Mouse (Mus musculus) forebrain, embryonic 12.5 days (tissue): ENCODE results near the gene Ndufs8. TPM values are rescaled to one million over a fixed set of nuclear protein-coding genes. Genes with fewer than 3 reads are reported as not detected.
A peak's percentile ranks its signal among the peaks of the same experiment; 100 is the strongest.

Experiments
- ATAC-seq: fragments of 200-750 bp; cut with Nextera tagmentation; 2 replicates; pipeline ENCODE4 v1.8.0; 2017; ENCODE audit warnings: moderate TSS enrichment; ENCODE audit not compliant: low FRiP score
- H3K27ac ChIP-seq: fragments of 300-500 bp; sonication (generic); 2 replicates; pipeline ENCODE4 v1.5.1; 2016; ENCODE audit warnings: mild to moderate bottlenecking
- H3K27me3 ChIP-seq: fragments of 300-500 bp; sonication (generic); 2 replicates; pipeline ENCODE4 v1.6.1; 2016; ENCODE audit warnings: mild to moderate bottlenecking
- H3K36me3 ChIP-seq: fragments of 300-500 bp; sonication (generic); replicated peaks from 2 replicates; pipeline ENCODE4 v1.6.1; 2016; ENCODE audit warnings: mild to moderate bottlenecking
- H3K4me1 ChIP-seq: fragments of 300-500 bp; sonication (generic); 2 replicates; pipeline ENCODE4 v1.6.1; 2016
- H3K4me2 ChIP-seq: fragments of 300-500 bp; sonication (generic); 2 replicates; pipeline ENCODE4 v1.6.1; 2016; ENCODE audit warnings: mild to moderate bottlenecking, moderate library complexity
- H3K4me3 ChIP-seq: fragments of 300-500 bp; sonication (generic); replicated peaks from 2 replicates; pipeline ENCODE4 v1.5.1; 2016; ENCODE audit warnings: mild to moderate bottlenecking
- H3K9ac ChIP-seq: fragments of 300-500 bp; sonication (generic); 2 replicates; pipeline ENCODE4 v1.6.1; 2016; ENCODE audit warnings: mild to moderate bottlenecking
- H3K9me3 ChIP-seq: fragments of 300-500 bp; sonication (generic); 2 replicates; pipeline ENCODE4 v1.6.1; 2016
- WGBS: fragments of 180-500 bp; shearing (Covaris S2); methylation state at CpG from one replicate; pipeline ENCODE4 v1.1.7; 2016; 5-methylcytosine and 5-hydroxymethylcytosine counted together
- polyA plus RNA-seq: library from polyadenylated mRNA; unstranded; fragments of >200 nt; fragmentation: Nextera tagmentation; extraction: Ambion mirVana; gene quantifications from 2 replicates; pipeline ENCODE4 v1.2.1, GENCODE M21; 2016

The Ndufs8 gene
- polyA plus RNA-seq, 1 experiment from 2014 or later = 166 TPM

GRCm38 (mm10) chr19:3910206-3910605 lies 2.4 kb downstream of the Ndufs8 start:
- Histone ChIP-seq H3K9ac (no peak overlapping the region), H3K4me3 (no peak overlapping the region), H3K9me3 (no peaks in the 10 kb centered on the region), H3K4me2 (no peak overlapping the region), H3K36me3 (peaks cover 34% of the 10 kb centered on the region), H3K27me3 (peaks cover 9% of the 10 kb centered on the region; the same call in 1 of the 2 replicates), H3K27ac (no peak overlapping the region), H3K4me1 (peaks cover 48% of the 10 kb centered on the region)
- no peak for ATAC-seq
- 87% methylated on average over 5 of the region's 5 CpGs for WGBS

GRCm38 (mm10) chr19:3907876-3908660 lies 4.5 kb downstream of the Ndufs8 start:
- H3K27ac ChIP-seq = no peak overlapping the region
- no peak overlapping the region for H3K4me3 ChIP-seq
- no peak for ATAC-seq
- H3K9me3 ChIP-seq = no peaks in the 10 kb centered on the region
- no peak overlapping the region for H3K9ac ChIP-seq
- H3K27me3 ChIP-seq = peaks cover 9% of the 10 kb centered on the region; the same call in 1 of the 2 replicates
- H3K36me3 ChIP-seq = peaks cover 34% of the 10 kb centered on the region
- WGBS = 80% methylated on average over 8 of the region's 8 CpGs
- H3K4me2 ChIP-seq = no peak overlapping the region
- peaks cover 45% of the 10 kb centered on the region for H3K4me1 ChIP-seq

GRCm38 (mm10) chr19:3906795-3907786 lies 5.5 kb downstream of the Ndufs8 start, which contains the start of gene Tcirg1:
TSS of gene Tcirg1 (minus strand) at chr19:3907133.
- Histone ChIP-seq H3K27me3 (peaks cover 9% of the 10 kb centered on the region; the same call in 1 of the 2 replicates), H3K4me1 (peaks cover 43% of the 10 kb centered on the region), H3K27ac (no peak within 1 kb of the TSS), H3K4me3 (peak within 1 kb of the TSS; percentile 43), H3K9ac (peak within 1 kb of the TSS; percentile 58), H3K36me3 (peaks cover 34% of the 10 kb centered on the region), H3K4me2 (peak within 1 kb of the TSS; percentile 61), H3K9me3 (no peaks in the 10 kb centered on the region)
- ATAC-seq = peak; percentile 72
- 5% methylated on average over 35 of the region's 36 CpGs for WGBS

GRCm38 (mm10) chr19:3906326-3906725 lies 6.2 kb downstream of the Ndufs8 start:
- ATAC-seq = no peak
- WGBS = 42% methylated on average over 10 of the region's 10 CpGs
- peaks cover 34% of the 10 kb centered on the region for H3K36me3 ChIP-seq

GRCm38 (mm10) chr19:3905261-3905969 lies 7.2 kb downstream of the Ndufs8 start:
- Histone ChIP-seq H3K36me3 (peaks cover 28% of the 10 kb centered on the region), H3K9me3 (no peaks in the 10 kb centered on the region), H3K4me2 (0 out of 2 replicates have a peak overlapping the region, but pooled peaks have one; percentile 4), H3K27ac (0 out of 2 replicates have a peak overlapping the region, but pooled peaks have one; percentile 31), H3K27me3 (peaks cover 9% of the 10 kb centered on the region; the same call in 1 of the 2 replicates), H3K9ac (no peak overlapping the region), H3K4me3 (no peak overlapping the region), H3K4me1 (peaks cover 32% of the 10 kb centered on the region)
- no peak for ATAC-seq
- WGBS = 54% methylated on average over 6 of the region's 6 CpGs

More at GRCm38 (mm10) chr19:3906326-3906725, 6.2 kb downstream of the Ndufs8 start:
- H3K4me3 ChIP-seq = peak overlapping the region; percentile 43
- peaks cover 9% of the 10 kb centered on the region; the same call in 1 of the 2 replicates for H3K27me3 ChIP-seq
- peak overlapping the region; percentile 61 for H3K4me2 ChIP-seq
- H3K27ac ChIP-seq = no peak overlapping the region
- H3K9ac ChIP-seq = peak overlapping the region; percentile 58
- H3K4me1 ChIP-seq = peaks cover 36% of the 10 kb centered on the region
- H3K9me3 ChIP-seq = no peaks in the 10 kb centered on the region

GRCm38 (mm10) chr19:3904363-3904675 lies 8.3 kb downstream of the Ndufs8 start:
- 65% methylated on average over 10 of the region's 10 CpGs for WGBS
- H3K4me2 ChIP-seq = no peak overlapping the region
- H3K9me3 ChIP-seq = no peaks in the 10 kb centered on the region
- ATAC-seq = no peak
- H3K36me3 ChIP-seq = peaks cover 17% of the 10 kb centered on the region
- H3K4me1 ChIP-seq = peaks cover 32% of the 10 kb centered on the region
- no peak overlapping the region for H3K4me3 ChIP-seq
- H3K9ac ChIP-seq = no peak overlapping the region
- H3K27me3 ChIP-seq = peaks cover 9% of the 10 kb centered on the region; the same call in 1 of the 2 replicates
- no peak overlapping the region for H3K27ac ChIP-seq

- no peaks in the 10 kb centered on the region for H3K9me3 ChIP-seq
- H3K9ac ChIP-seq = no peak overlapping the region
- no peak for ATAC-seq
- WGBS = 56% methylated on average over 25 of the region's 25 CpGs
- H3K27ac ChIP-seq = no peak overlapping the region
- peaks cover 32% of the 10 kb centered on the region for H3K4me1 ChIP-seq
- H3K27me3 ChIP-seq = peaks cover 9% of the 10 kb centered on the region; the same call in 1 of the 2 replicates
- no peak overlapping the region for H3K4me3 ChIP-seq
- H3K36me3 ChIP-seq = peaks cover 12% of the 10 kb centered on the region
- H3K4me2 ChIP-seq = no peak overlapping the region
These were observed 8.8 kb downstream of the Ndufs8 start for GRCm38 (mm10) chr19:3903648-3904362.

- Histone ChIP-seq H3K9ac (no peak overlapping the region), H3K4me3 (no peak overlapping the region), H3K27me3 (peaks cover 9% of the 10 kb centered on the region; the same call in 1 of the 2 replicates), H3K4me2 (no peak overlapping the region), H3K36me3 (0 out of 2 replicates have a peak, but pooled peaks cover 4% of the 10 kb centered on the region), H3K27ac (no peak overlapping the region), H3K9me3 (no peaks in the 10 kb centered on the region), H3K4me1 (peaks cover 32% of the 10 kb centered on the region)
- WGBS = 77% methylated on average over 12 of the region's 12 CpGs
- no peak for ATAC-seq
These were observed 9.6 kb downstream of the Ndufs8 start for GRCm38 (mm10) chr19:3902966-3903365.

- no peak for ATAC-seq
- 92% methylated on average over 4 of the region's 4 CpGs for WGBS
- H3K36me3 ChIP-seq = peaks cover 27% of the 10 kb centered on the region
These were observed 13.0 kb downstream of the Ndufs8 start for GRCm38 (mm10) chr19:3899618-3900017.

GRCm38 (mm10) chr19:3898952-3899351 lies 13.6 kb downstream of the Ndufs8 start:
- no peak overlapping the region for H3K27ac ChIP-seq
- H3K4me3 ChIP-seq = no peak overlapping the region
- WGBS = 80% methylated on average over 7 of the region's 7 CpGs
- no peaks in the 10 kb centered on the region for H3K27me3 ChIP-seq
- no peak for ATAC-seq
- peaks cover 20% of the 10 kb centered on the region for H3K4me1 ChIP-seq
- H3K4me2 ChIP-seq = no peak overlapping the region
- H3K36me3 ChIP-seq = peaks cover 34% of the 10 kb centered on the region
- H3K9me3 ChIP-seq = no peaks in the 10 kb centered on the region
- H3K9ac ChIP-seq = no peak overlapping the region

More at GRCm38 (mm10) chr19:3899618-3900017, 13.0 kb downstream of the Ndufs8 start:
- peaks cover 20% of the 10 kb centered on the region for H3K4me1 ChIP-seq
- no peaks in the 10 kb centered on the region for H3K9me3 ChIP-seq
- H3K27ac ChIP-seq = no peak overlapping the region
- H3K9ac ChIP-seq = no peak overlapping the region
- H3K27me3 ChIP-seq = no peaks in the 10 kb centered on the region
- no peak overlapping the region for H3K4me3 ChIP-seq
- no peak overlapping the region for H3K4me2 ChIP-seq

GRCm38 (mm10) chr19:3897557-3897956 lies 15.0 kb downstream of the Ndufs8 start:
- Histone ChIP-seq H3K9me3 (no peaks in the 10 kb centered on the region), H3K27ac (no peak overlapping the region), H3K4me2 (no peak overlapping the region), H3K4me1 (peaks cover 15% of the 10 kb centered on the region), H3K36me3 (peaks cover 48% of the 10 kb centered on the region), H3K27me3 (no peaks in the 10 kb centered on the region), H3K4me3 (no peak overlapping the region), H3K9ac (no peak overlapping the region)
- WGBS = 91% methylated on average over 5 of the region's 5 CpGs
- ATAC-seq = no peak
